Mouse (Mus musculus): ENCODE data around the gene Dytn.

DNA sequence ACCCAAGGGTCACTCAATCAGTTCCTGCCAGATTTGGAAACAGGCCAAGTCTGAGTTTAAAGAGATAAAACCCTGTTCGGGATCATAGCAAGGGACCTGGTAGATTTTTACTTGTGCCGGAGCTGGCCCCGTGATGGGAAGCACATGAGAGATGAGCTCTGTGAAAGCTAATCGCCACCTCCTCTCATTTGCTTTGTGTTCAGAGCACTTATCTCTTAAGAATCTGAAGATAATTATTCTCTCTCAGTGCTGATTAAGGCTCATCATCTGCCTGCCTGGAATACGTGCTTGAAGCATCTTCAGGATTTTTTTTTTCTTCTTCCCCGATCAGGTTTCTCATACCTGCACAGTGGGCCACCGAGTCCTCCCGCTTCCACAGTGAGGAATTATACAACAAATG lies 107.6 kb downstream of the Dytn start:
- TF ChIP-seq CTCF (IDR thresholded peaks at IDR 0.05; ENCODE audit: extremely low read depth, insufficient read depth, low read length) (no peak), POLR2A (IDR thresholded peaks at IDR 0.05; ENCODE audit: extremely low read depth, insufficient read depth, low read length) (no peak)

All from cortical plate, adult 2 months (tissue).